Mouse (Mus musculus) lung, postnatal 4 days (tissue): ENCODE measurements around the gene Mmp12.
"Not testable (repeated sequence)": the region's sequence is repeated elsewhere in the genome, so short reads cannot be mapped to it uniquely, and the experiment has no call there.

Experiments used
- DNase-seq, 2 experiments: peaks; one replicate each; pipeline ENCODE4 v3.0.0; 2021

Gene Mmp12

DNA sequence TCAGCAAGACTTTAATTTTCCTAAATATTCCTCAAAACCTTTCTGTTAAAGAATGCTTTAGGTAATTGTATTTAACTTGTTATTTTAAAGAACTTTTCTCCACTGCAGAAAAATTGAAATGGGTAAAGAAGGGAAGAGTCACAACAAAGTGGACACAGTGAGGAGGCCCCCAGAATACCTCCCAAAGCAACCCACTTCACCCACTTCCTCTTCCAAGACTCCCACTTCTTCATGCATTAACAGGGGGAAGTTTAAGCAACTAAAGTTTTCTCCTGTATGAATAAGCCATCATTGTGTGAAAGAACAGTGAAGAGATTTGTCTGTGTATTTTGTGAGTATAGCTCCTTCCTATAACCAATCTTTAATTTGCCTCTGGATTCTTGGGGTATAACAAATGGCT is at the start of gene Mmp12:
Mmp12 (plus strand) TSS at position 275 of the 400 bp plus-strand sequence.
- DNase-seq, result no peak

DNA sequence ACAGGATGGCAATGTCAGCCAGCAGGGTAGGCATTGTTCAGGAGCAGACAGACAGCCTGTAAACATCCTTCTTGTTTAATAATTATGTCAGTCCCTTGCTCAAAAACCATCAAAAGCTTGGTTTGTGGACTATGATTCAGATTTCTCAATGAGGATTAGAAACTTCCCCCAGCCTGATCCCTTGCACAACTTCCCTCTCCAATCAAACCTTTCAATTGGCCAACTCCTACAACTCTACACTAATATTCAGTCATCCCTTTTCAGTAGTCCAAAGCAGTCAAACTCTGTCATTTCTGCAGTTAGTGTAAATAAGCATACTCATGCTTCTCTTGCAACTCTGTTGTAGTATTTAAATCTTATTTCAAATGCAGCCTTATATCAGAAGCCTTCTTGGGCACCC is 12.3 kb upstream of the Mmp12 start:
- DNase-seq, result no peak

DNA sequence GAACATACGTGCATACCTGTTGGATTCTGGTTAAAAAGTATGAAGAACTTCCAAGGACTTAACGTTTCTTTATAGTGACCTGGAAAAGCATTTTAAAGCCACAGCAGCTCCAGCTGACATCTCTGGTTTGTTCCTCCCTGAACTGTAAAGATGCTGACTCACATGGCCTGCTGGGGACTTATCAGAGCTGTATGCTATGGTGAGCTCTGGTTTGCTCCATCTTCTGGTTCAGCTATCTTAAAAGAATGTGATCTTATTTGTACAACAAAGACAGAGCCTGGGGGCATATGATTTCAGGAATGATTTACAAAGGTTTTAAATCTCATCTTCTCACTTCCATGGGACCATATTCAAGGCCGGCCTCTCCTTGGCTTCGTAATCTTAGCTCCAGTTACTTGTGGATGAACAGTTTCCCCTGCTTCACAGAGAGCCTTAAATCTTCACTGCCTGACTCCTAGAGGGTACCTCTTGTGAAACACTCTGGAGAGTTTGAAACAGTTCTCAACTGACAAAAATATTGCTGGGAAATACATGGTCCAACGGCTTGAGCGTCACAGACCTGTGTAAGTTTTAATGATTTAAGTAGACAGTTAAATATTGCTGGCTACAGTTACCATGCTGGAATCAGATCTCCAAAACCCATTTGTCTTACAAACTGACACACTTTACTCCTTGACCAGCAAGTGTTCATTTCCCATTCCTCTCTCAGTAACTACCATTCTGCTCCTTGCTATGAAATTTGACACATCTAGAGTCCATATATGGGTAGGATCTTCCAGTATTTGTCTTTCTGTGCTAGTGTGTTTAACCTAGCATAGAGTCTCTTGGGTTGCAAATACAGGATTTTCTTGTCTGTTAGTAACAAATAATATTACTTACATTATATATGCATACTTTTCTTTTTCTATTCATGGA is 8.2 kb upstream of the Mmp12 start:
- no peak for DNase-seq

DNA sequence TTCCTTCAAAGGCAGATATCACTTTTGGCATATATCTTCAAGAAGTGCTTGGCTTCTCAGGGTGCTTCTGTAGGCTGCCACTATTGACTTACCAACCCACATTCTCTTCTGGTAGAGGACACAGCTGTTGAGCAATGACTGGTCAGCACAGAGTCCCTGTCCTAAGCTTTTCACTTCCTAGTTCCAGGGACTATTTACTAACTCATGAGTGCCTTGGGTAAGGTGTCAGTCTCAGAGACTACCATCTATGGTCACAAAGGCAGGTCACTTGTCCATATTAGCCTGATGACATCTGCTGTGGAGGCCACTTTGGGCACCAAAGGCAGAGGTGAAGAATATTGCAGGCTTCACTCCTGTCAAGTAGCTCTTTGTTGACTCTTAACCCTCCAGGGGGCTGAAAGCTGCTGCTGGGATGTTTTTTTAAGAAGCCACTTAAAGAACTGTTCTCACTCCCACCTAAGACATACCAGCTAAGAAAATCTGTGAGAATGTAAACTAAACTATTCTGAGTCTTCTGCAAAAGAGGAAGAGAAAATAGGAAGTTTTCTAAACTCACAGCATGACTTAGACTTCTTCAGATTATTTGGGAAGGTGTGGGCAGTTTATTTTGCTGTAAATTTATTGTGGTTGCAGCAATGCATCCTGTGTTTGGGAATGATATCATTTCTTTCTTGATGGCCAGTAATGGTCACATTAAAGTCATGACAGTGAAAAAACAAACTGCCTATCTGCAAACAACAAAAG is 7.3 kb upstream of the Mmp12 start:
- DNase-seq, result peak in 1 of 2 experiments; percentile 7

DNA sequence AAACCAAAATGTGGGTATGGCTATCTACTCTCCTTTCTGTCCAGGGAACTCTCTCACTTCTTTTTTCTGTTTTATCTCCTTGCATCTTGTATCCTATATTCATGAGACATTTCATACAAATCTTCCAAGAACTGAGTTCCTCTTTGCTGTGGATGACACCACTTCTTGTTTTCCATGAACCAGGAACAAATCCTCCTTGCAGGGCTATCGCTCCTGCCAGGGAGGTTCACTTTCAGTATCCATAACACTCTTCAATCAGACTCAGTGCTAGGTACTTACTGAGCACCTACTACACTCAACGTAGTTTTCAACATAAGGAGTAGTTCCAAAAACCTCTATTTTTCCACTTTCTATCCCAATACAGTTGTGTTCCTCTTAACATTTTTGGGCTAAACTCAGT is 1.3 kb downstream of the Mmp12 start:
- DNase-seq, result no peak

DNA sequence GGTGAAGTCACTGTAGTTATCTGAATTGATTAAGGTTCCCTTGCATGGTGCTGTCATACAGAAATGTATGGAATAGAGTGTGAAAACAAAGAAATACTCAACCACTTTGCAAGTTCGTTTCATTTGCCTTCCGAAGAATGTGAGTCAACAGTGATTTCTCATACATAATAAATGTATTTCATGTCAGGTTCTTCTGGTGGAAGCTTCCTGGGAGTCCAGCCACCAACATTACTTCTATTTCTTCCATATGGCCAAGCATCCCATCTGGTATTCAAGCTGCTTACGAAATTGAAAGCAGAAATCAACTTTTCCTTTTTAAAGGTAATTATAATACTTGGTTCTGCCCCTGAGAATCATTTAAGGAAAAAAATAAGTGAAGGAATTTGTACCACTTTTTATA is 10.4 kb downstream of the Mmp12 start:
- DNase-seq, result no peak

DNA sequence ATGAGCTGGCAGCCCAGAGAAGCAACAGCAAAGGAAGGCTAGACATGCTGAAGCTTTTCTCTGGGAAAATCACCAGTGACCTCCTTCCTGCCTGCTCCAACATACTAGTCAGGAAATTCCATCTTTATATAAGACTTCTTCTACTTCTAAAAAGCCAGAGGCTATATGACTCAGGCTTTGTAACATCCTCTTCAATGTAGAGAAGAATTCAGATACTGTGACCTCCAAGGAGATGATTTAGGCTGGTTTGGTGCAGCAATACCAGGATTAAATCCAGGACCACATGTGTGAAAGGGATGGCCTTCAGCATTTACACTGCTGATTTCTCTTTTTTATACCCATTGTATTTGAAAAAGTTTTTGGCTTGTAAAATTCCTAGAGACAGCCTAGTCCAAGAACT is 43.8 kb downstream of the Mmp12 start, which contains the start of gene Mmp1b:
Mmp1b (minus strand) TSS at position 101 of the 400 bp plus-strand sequence.
- no peak for DNase-seq

DNA sequence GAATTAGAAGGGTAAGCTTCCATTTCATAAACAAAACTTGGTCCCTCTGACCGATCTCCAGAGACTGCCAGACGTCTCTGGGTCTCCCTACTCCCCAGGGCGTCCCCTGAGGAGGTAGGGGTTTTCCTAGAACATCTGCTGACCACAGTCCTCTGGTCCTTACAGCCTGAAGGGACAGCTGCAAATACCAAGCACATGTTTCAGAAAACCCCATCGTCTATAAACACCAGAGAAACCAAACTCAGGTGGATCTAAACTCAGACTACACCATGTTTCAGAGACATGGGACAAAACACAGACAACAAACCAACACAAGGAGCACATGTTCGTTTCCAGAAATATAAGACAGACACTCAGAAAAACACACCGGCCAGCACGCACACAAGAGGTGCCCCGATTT is 52.4 kb downstream of the Mmp12 start:
- DNase-seq, result not testable (repeated sequence)
